ENCODE assay signal across 9 mouse cellular contexts in genomic region chr8:127118373-127118861, GRCm38 (mm10). TPM values are rescaled to one million over a fixed set of nuclear protein-coding genes. Genes with fewer than 3 reads are reported as not detected.
DNase-seq lines count a peak whose midpoint lies in the region; ATAC-seq and TF ChIP-seq lines count a peak whose summit lies in the region.
"Had no signal": no experiment of that assay in that cellular context is flagged by ENCODE, and none has a peak within 500 bp of the region (broad histone marks: within the 10 kb centered on the region; RNA-seq: fewer than 3 reads in every experiment).

No protein-coding gene starts in this region.

- H3K36me3 ChIP-seq in forebrain, embryonic 13.5 days (ENCODE audit: poor library complexity, severe bottlenecking): no peaks in the 10 kb centered on the region
- no peaks in the 10 kb centered on the region for H3K36me3 ChIP-seq in forebrain, embryonic 10.5 days (replicated peaks)
- no peaks in the 10 kb centered on the region for H3K36me3 ChIP-seq in stomach, embryonic 16.5 days (ENCODE audit: control insufficient read depth, insufficient read depth, low read length)
- H3K36me3 ChIP-seq in stomach, postnatal 0 days (ENCODE audit: control insufficient read depth, insufficient read depth, low read length): no peaks in the 10 kb centered on the region
- H3K36me3 ChIP-seq in heart, embryonic 14.5 days (ENCODE audit: control insufficient read depth, insufficient read depth, low read length): no peaks in the 10 kb centered on the region
- H3K36me3 ChIP-seq: stomach, embryonic 15.5 days had no signal

- no peaks in the 10 kb centered on the region for H3K27me3 ChIP-seq in forebrain, embryonic 13.5 days
- no peaks in the 10 kb centered on the region for H3K27me3 ChIP-seq in forebrain, embryonic 10.5 days (ENCODE audit: poor library complexity, severe bottlenecking)
- no peaks in the 10 kb centered on the region for H3K27me3 ChIP-seq in stomach, embryonic 16.5 days (ENCODE audit: control insufficient read depth, insufficient read depth, low read length)
- no peaks in the 10 kb centered on the region for H3K27me3 ChIP-seq in stomach, postnatal 0 days (ENCODE audit: control insufficient read depth, insufficient read depth, low read length)
- H3K27me3 ChIP-seq in heart, embryonic 14.5 days (ENCODE audit: control insufficient read depth, insufficient read depth, low read length): no peaks in the 10 kb centered on the region
- H3K27me3 ChIP-seq: stomach, embryonic 15.5 days had no signal

- TF ChIP-seq CTCF in stomach, postnatal 0 days (IDR thresholded peaks at IDR 0.05; ENCODE audit: low read depth): no peak

- H3K4me3 ChIP-seq in forebrain, embryonic 13.5 days: no peak overlapping the region
- no peak overlapping the region for H3K4me3 ChIP-seq in forebrain, embryonic 10.5 days
- no peak overlapping the region for H3K4me3 ChIP-seq in stomach, embryonic 16.5 days (replicated peaks; ENCODE audit: low read length)
- H3K4me3 ChIP-seq in stomach, postnatal 0 days (ENCODE audit: low read depth, low read length): no peak overlapping the region
- H3K4me3 ChIP-seq in heart, embryonic 14.5 days (ENCODE audit: control insufficient read depth in 1 of 2, insufficient read depth in 1 of 2, low read depth in 1 of 2, low read length in 2 of 2): no peak overlapping the region
- H3K4me3 ChIP-seq: stomach, embryonic 15.5 days had no signal

- H3K4me1 ChIP-seq in forebrain, embryonic 13.5 days: peaks cover 20% of the 10 kb centered on the region
- peaks cover 26% of the 10 kb centered on the region for H3K4me1 ChIP-seq in forebrain, embryonic 10.5 days
- peaks cover 10% of the 10 kb centered on the region; the same call in 1 of the 2 replicates for H3K4me1 ChIP-seq in stomach, embryonic 16.5 days (ENCODE audit: control insufficient read depth, insufficient read depth, low read length)
- peaks cover 1% of the 10 kb centered on the region; the same call in 1 of the 2 replicates for H3K4me1 ChIP-seq in stomach, postnatal 0 days (replicated peaks; ENCODE audit: control insufficient read depth, insufficient read depth)
- H3K4me1 ChIP-seq in heart, embryonic 14.5 days (ENCODE audit: control insufficient read depth in 2 of 2, insufficient read depth in 2 of 2, low read length in 2 of 2): peaks cover 15 to 52% of the 10 kb centered on the region in 2 experiments

- DNase-seq in forebrain, embryonic 10.5 days (ENCODE audit: extremely low spot score, low spot score): no peak
- DNase-seq in stomach, postnatal 0 days (ENCODE audit: low spot score): no peak
- peak; percentile 17 for DNase-seq in telencephalon, adult 2 months (ENCODE audit: low read depth, low spot score)
- no peak for DNase-seq in c-Kit-positive CD71-positive TER-119-positive erythroid progenitor cells, embryonic 14.5 days (ENCODE audit: low spot score)
- no peak for DNase-seq in kidney, adult 8-10 months

- TF ChIP-seq EP300 in stomach, postnatal 0 days (optimal IDR thresholded peaks at IDR 0.05): no peak

- H3K9ac ChIP-seq in forebrain, embryonic 13.5 days: no peak overlapping the region
- no peak overlapping the region for H3K9ac ChIP-seq in stomach, embryonic 16.5 days (ENCODE audit: low read length)
- H3K9ac ChIP-seq in stomach, postnatal 0 days (ENCODE audit: low read length): no peak overlapping the region
- 0 out of 2 replicates have a peak overlapping the region, but pooled peaks have one; percentile 38 for H3K9ac ChIP-seq in heart, embryonic 14.5 days (ENCODE audit: low read length)
- H3K9ac ChIP-seq: stomach, embryonic 15.5 days had no signal

- no peaks in the 10 kb centered on the region for H3K9me3 ChIP-seq in forebrain, embryonic 13.5 days (replicated peaks)
- H3K9me3 ChIP-seq in forebrain, embryonic 10.5 days: no peaks in the 10 kb centered on the region
- no peaks in the 10 kb centered on the region for H3K9me3 ChIP-seq in stomach, embryonic 16.5 days (replicated peaks; ENCODE audit: control insufficient read depth, low read length)
- H3K9me3 ChIP-seq in stomach, postnatal 0 days (ENCODE audit: control insufficient read depth, low read length): no peaks in the 10 kb centered on the region
- H3K9me3 ChIP-seq in heart, embryonic 14.5 days (ENCODE audit: control insufficient read depth, low read length): no peaks in the 10 kb centered on the region
- H3K9me3 ChIP-seq: stomach, embryonic 15.5 days had no signal

- WGBS in forebrain, embryonic 13.5 days: 69% methylated on average over 11 of the region's 11 CpGs
- 89% methylated on average over 11 of the region's 11 CpGs for WGBS in forebrain, embryonic 10.5 days
- 76% methylated on average over 11 of the region's 11 CpGs for WGBS in stomach, embryonic 16.5 days
- WGBS in stomach, postnatal 0 days: 57% methylated on average over 11 of the region's 11 CpGs
- WGBS in heart, embryonic 14.5 days: 64% methylated on average over 11 of the region's 11 CpGs

- H3K27ac ChIP-seq in forebrain, embryonic 13.5 days: no peak overlapping the region
- H3K27ac ChIP-seq in forebrain, embryonic 10.5 days: no peak overlapping the region
- H3K27ac ChIP-seq in stomach, embryonic 16.5 days (ENCODE audit: low read length): peak overlapping the region; percentile 23; the same call in 1 of the 2 replicates
- H3K27ac ChIP-seq in stomach, postnatal 0 days (replicated peaks): no peak overlapping the region
- H3K27ac ChIP-seq in heart, embryonic 14.5 days (replicated peaks in 1 of 2; ENCODE audit: control insufficient read depth in 1 of 2, insufficient read depth in 1 of 2, low read depth in 2 of 2, low read length in 2 of 2): peak overlapping the region; percentile 1 to 19
- H3K27ac ChIP-seq: stomach, embryonic 15.5 days had no signal

- no peak overlapping the region for H3K4me2 ChIP-seq in forebrain, embryonic 13.5 days
- H3K4me2 ChIP-seq in stomach, embryonic 16.5 days (ENCODE audit: low read depth, low read length): no peak overlapping the region
- no peak overlapping the region for H3K4me2 ChIP-seq in stomach, postnatal 0 days (replicated peaks; ENCODE audit: low read depth)
- H3K4me2 ChIP-seq in heart, embryonic 14.5 days (ENCODE audit: low read length): no peak overlapping the region
- H3K4me2 ChIP-seq: stomach, embryonic 15.5 days had no signal

- peak; percentile 45; the same call in 1 of the 2 replicates for ATAC-seq in forebrain, embryonic 13.5 days
- no peak for ATAC-seq in stomach, embryonic 16.5 days (ENCODE audit: insufficient read depth, low FRiP score)
- no peak for ATAC-seq in stomach, postnatal 0 days (ENCODE audit: low FRiP score, low TSS enrichment)
- no peak for ATAC-seq in heart, embryonic 14.5 days (ENCODE audit: insufficient number of reproducible peaks, insufficient read depth, low FRiP score, low read depth)

RNA-seq across cellular contexts. Expression of gene Pard3, which starts 54.7 kb away (rescaled TPM):
- 23.7 and 24.7 TPM in 2 replicates for polyA plus RNA-seq in forebrain, embryonic 13.5 days (2015; fragmentation: Nextera tagmentation; extraction: Ambion mirVana)
- polyA plus RNA-seq in forebrain, embryonic 10.5 days (2016; fragmentation: Nextera tagmentation; extraction: Ambion mirVana): 27.3 and 27.4 TPM in 2 replicates
- 21.0 and 25.8 TPM in 2 replicates for polyA plus RNA-seq in stomach, embryonic 16.5 days (2015; fragmentation: Nextera tagmentation; extraction: Ambion mirVana)
- 30.0 and 33.2 TPM in 2 replicates for polyA plus RNA-seq in stomach, postnatal 0 days (2015; fragmentation: Nextera tagmentation; extraction: Ambion mirVana)
- polyA plus RNA-seq in heart, embryonic 14.5 days (2014; fragmentation: Nextera tagmentation; extraction: Ambion mirVana): 21.2 and 23.4 TPM in 2 replicates

Comparison
In these comparisons a context has a peak if more than half of its experiments do, and no peak if none do; other contexts are left out.
1. H3K27ac ChIP-seq: peak in stomach, embryonic 16.5 days (single experiment) and heart, embryonic 14.5 days (2 of 2); none in forebrain, embryonic 13.5 days (single experiment), forebrain, embryonic 10.5 days (single experiment) and stomach, postnatal 0 days (single experiment).